Mouse (Mus musculus) adipocyte (in vitro differentiated cells): Measurements from ENCODE around the gene Clec4g.

Source experiments
- DNase-seq: peaks from one replicate; pipeline ENCODE4 v3.0.0-alpha.2; 2016; ENCODE audit warnings: low spot score

Gene Clec4g

DNA sequence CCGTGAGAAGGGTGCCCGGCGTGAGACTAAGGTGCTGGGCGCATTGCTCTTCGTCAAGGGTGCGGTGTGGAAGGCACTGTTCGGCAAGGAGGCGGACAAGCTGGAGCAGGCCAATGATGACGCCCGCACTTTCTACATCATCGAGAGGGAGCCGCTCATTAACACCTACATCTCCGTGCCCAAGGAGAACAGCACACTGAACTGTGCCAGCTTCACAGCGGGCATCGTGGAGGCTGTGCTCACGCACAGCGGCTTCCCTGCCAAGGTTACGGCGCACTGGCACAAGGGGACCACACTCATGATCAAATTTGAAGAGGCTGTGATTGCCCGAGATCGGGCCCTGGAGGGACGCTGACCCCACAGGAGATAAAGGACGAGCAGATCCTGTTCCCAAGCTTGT lies 41.2 kb downstream of the Clec4g start:
- DNase-seq = no peak

GRCm38 (mm10) chr8:3678831-3679230 lies 41.6 kb downstream of the Clec4g start:
- no peak for DNase-seq

DNA sequence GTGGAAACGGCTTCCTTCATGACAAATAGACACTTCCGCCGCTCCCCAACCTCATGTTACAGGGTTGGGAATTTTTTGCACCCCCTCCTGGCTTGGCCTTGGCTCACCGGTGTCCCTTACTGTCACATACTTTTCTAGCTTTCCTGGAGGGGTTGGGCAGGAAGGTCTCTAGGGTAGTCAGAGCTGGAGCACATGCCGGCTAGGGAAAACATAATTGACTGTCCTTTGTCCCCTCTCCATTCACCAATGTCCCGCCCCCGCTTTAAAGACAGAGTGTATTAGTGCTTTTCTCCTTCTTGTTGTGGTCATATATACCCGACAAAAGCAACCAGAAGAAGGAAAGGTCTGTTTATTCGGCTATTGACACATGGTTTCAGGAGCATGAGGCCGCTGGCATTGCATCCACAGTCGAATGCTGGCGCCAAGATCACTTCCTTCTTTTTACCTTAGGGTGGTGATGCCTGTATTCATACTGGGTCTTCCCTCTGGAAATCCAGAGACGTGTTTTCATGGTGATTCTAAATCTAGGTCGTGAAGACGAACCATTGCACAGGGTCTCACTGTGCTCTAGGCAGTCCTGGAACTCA lies 43.4 kb downstream of the Clec4g start:
- DNase-seq = peak; percentile 60

- peak; percentile 97 for DNase-seq
Measured at GRCm38 (mm10) chr8:3676131-3676992, 44.1 kb downstream of the Clec4g start, which contains the start of gene Trappc5. Trappc5 (plus strand) TSS chr8:3676299.

DNA sequence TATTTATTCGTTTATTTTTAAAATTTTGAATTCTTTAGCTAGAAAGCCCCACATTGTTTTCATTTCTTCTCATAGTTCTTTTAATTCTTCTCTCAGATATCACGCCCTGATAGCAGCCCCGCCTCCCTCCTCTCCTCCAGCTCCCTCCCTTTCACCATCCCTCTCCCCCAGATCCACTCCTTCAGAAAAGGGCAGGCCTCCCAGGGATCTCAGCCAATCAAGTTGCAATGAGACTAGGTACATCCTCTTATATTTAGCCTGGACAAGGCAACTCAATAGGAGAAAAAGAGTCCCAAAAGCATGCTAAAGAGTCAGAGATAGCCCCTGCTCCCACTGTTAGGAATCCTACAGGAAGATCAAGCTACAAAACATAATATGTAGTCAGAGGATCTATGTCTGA lies 45.8 kb downstream of the Clec4g start:
- DNase-seq = peak; percentile 88

- DNase-seq = peak; percentile 96
Measured at GRCm38 (mm10) chr8:3671980-3672491, 48.4 kb downstream of the Clec4g start, which contains the start of gene Fcor. Fcor (minus strand) TSS chr8:3672362.

- DNase-seq = no peak
Measured at GRCm38 (mm10) chr8:3670388-3670787, 50.1 kb downstream of the Clec4g start.

- DNase-seq = no peak
Measured at GRCm38 (mm10) chr8:3665507-3665906, 54.9 kb downstream of the Clec4g start, which contains the start of gene Mcemp1. Mcemp1 (plus strand) TSS chr8:3665754.

GRCm38 (mm10) chr8:3664405-3664804 lies 56.0 kb downstream of the Clec4g start:
- no peak for DNase-seq

DNA sequence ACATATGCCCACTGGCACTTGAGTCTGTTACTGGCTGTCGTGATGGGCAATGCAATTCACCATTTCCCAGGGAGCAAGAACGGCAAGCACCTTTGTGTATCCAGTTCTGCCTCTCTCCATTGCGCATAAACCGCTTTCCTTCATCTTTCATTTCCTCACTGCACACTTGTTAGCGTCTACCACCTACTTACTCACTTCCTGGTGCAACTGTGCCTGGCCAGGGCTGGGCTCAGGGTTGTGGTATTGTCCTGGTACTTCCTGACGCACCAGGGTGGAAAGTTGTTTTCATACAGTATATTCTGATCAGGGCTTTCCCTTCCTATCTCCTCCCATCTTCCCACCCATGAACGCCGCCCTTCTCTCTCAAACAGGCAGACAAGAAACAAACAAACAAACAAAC lies 59.6 kb downstream of the Clec4g start:
- no peak for DNase-seq
